Mouse (Mus musculus): ENCODE results near the gene Nr0b2.
A peak's percentile ranks its signal among the peaks of the same experiment; 100 is the strongest.
"Not testable (repeated sequence)": the region's sequence is repeated elsewhere in the genome, so short reads cannot be mapped to it uniquely, and the experiment has no call there.

Gene Nr0b2

DNA sequence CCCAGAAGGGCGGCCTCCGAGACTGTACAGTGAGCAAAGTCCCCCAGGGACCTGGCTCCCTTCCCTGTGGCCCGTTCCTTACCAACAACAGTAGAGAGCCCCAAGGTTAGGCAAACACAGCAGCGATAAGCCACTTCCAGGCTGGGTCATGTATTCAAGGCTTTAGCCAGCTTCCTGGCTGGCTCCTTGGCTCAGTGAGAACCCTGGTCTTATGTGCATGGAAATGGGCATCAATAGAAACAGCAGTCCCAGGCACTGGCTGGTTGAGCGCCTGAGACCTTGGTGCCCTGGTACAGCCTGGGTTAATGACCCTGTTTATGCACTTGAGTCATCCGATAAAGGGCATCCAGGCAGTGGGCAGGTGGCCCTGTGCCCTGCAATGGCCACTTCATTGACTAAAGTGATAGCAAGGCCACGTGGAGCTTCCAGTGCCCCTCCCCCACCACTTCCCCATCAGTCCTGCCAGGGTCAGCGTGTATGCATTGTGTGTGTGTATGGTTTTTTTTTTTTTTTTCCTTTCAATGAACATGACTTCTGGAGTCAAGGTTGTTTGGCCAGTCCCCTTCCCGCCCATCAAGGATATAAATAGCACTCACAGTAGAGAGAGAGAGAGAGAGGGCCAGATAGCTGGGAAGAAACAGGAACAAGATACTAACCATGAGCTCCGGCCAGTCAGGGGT is at the start of gene Nr0b2:
Gene Nr0b2, plus strand, starts transcription at position 609 of the 680 bp plus-strand sequence.
- peak; percentile 42 to 50 for DNase-seq

DNA sequence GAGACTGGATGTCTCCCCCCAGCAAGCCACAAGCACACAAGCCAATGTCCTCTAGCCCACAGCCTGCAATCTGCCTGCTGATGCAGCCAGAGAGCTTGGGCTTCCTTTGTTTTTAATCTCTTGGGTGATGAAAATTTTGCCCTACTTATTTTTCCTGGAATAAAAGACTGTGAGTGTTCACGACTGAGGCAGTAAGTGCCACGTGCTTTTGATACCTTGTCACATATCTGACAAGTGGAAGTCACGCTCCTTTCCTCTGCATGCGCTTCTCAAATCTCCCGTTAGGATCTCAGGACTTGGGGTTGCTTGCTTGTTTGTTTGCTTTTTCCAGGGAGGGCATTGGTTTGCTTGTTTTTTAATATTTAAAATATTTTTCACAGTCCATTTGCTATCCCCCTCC is 48.9 kb upstream of the Nr0b2 start:
- peak in 1 of 2 experiments; percentile 11 for DNase-seq

DNA sequence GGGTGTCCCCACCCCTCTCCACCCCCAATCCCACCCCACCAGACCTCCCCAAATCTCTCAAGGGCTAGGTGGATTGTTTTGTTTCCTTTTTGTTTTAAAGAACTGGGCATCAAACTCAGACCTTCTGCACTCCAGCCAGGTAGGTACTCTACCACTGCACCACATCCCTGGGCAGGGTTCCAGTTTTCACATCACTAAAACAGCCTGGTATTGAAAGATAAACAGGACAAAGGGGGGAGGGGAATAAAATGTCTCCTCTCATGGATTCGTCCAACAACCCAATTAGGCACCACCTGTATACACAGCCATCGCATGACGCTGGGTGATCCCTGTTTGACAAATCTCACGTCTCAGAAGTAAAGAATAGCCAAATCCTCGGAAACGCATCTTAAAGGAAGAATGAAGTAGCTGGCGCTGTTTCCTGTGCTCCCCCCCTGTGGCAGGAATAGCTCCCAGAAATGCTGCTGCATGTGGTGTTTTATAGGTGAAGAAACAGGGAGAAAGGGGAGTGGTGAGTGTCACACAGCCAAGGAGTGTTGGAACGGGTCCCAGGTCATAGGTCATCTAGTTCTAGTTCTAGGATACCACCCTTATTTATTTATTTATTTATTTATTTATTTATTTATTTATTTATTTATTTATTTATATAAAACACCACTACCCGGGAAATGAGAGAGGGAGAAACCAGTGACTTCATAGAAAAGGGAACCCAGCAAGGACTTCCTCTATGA is 48.3 kb upstream of the Nr0b2 start:
- peak; percentile 44 to 54 for DNase-seq

DNA sequence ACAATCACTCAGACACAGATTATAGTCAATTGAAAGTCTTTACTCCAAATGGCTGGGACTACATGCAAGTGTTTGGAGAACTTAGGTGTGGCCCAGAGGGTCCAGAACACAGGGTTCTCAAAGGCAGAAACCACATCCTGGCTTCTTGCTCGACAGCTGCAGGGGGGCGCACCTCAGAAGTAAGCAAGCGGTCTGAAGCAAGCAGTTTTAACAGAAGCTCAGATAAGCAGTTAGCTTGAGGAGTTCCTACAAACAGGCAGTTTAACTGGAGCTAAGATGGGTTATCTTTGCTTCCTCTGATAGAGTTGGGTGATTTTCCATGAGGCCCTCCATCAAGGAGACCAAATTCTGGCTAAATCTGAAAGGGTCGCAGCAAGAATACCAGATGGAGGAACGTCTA is 46.6 kb upstream of the Nr0b2 start:
- peak in 1 of 2 experiments; percentile 7 for DNase-seq

DNA sequence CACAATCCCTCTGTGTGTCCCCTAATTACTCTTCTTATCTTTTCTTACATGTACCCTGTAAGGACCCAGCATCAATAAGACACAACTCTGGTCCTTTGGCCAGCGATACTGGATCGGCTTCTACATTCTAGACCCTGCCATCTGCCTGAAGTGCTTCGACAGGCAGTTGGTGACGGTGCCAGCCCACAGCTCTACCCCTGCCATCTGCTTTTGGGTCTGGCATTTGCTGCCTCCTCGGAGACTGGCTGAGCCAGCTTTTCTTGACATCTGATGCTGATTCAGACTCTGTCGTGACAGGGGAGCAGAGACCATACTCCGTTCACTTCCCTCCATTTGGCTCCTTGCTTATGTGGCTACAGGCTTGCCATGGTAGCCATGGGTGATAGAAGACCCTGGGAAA is 44.2 kb upstream of the Nr0b2 start:
- peak; percentile 92 to 95 for DNase-seq

DNA sequence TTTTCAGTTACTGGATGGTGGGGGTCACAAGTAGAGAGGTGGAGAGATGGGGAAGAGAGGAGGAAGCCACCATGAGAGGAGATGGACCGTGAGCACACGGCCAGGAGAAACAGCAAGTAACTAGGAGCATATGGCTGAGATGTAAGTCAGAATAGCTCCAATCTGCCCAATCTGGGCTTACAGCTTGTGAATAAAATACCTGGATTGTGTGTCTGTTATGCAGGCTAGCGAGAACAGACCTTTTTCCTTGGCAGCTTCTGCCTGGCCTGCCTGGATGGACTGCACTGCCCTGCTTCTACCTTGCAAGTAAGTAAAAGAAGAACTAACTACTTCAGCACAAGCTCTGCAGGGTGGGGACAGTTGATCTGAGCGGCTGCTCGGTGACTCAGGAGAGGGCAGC is 42.1 kb upstream of the Nr0b2 start:
- peak in 1 of 2 experiments; percentile 44 for DNase-seq

DNA sequence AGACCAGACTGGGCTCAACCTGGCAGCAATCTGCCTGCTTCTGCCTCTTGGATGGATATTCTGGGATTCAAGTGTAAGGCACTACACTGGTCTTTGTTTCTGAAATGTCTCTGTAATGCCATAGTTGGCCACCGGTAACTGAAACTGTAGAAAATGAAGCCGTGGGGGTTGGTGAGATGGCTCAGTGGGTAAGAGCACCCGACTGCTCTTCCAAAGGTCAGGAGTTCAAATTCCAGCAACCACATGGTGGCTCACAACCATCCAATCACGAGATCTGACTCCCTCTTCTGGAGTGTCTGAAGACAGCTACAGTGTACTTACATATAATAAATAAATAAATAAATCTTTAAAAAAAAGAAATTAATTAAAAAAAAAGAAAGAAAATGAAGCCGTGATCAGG is 40.7 kb upstream of the Nr0b2 start:
- DNase-seq = not testable (repeated sequence)

DNA sequence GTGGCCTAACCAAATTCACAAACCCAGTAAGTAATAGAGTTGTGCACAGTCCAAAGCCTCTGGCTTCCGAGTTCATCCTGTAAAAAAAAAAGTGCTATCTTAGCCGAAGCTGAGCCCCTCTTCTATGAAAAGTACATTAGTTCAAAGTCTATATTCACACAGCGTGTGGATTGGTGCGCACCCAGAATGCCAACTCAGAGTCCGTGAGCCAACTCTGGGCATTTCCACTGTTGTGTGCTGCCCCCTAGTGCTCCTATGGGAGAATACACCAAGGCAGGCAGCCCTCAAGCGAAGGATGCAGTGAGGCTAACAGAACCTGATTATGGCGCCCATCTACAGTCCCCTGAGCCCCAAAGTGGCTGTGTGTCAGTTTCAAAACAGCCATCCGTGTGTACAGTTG is 40.2 kb upstream of the Nr0b2 start:
- DNase-seq = peak; percentile 90 to 92

DNA sequence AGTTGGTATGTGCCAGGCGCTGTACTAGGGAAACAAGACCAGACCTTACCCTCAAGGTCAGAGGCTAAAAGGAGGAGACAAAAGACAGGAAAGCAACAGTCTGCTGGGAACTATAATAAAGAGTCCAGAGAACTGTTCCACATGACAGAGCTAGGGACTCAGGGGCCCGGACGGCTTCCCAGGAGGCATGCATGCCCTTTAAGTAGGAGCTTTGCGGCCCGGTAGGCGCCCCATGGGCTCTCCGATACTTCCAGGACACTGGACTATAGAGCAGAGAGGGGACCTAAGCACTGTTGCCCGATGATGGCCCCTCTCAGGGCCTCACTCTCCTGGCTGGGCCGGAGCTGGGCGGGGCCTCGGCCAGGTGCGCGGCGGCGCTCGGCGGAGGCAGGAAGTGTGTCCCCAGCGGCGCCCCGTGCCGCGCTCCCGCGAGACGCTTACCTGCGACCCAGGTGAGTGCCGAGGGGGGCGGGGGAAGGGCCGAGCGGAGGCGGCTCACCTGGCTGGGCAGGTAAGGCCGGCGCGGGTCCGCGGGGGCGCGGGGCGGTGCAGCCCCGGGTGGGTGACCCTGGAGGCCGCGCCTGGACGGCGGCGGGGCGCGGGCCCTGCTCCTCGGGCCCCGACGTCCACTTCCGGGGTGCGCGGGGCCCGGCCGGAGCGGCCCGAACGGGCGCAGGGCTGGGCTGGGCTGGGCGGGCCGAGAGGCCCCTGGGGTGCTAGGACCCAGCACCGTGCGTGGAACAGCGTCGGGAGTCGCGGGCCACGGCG is 34.4 kb upstream of the Nr0b2 start, which contains the start of gene Kdf1:
Gene Kdf1, plus strand, starts transcription at position 363 of the 768 bp plus-strand sequence.
- DNase-seq = no peak

DNA sequence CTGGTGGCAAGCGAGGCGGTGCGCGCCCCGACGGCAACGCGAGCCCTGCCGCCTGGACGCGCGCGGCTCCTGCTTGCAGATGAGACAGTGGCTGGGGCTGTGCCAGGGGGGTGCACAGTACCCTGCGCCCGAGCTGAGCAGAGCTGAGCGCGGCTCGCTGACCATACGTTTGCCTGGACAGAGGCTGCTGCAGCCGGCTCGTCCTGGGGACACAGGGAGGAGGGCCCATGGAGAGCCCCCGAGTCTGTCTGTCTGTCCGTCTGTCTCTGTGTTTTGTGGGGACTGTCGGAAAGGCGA is 33.9 kb upstream of the Nr0b2 start:
- peak; percentile 49 to 52 for DNase-seq

DNA sequence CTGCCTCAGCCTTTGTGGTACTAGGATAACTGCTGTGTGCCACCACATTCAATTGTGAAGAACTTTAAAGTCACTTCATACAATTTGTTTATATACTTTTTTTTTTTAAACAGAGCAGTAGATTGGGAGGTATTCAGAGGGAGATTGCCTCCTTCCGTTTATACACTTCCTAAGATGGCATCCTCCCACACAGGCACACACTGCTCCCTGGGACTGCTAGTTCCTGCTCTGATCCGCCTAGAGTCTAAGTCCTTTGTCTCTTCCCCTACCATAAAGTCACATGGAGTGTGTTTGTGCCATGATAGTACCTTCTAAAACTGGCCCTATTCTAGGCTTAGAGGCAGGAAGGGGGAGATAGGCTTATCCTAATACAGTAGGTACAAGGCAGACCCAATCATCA is 31.7 kb upstream of the Nr0b2 start:
- no peak for DNase-seq

DNA sequence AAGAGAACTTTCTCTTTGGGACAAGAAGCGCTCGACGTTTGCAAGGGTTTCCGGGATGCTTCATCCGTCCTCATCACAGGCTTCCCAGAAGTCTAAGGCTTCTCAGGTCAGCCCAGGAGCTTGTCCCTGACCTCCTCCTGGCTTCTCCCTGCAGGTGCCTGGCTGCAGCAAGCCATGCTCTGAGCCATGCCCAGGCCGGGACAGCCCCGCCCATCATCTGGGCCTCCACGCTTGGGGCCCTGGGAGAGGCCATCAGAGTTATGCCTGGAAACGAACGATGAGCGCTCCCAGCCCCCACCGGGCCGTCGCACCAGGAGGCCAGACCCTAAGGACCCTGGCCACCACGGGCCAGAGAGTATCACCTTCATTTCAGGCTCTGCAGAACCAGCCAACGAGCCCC is 25.4 kb upstream of the Nr0b2 start:
- DNase-seq = no peak

DNA sequence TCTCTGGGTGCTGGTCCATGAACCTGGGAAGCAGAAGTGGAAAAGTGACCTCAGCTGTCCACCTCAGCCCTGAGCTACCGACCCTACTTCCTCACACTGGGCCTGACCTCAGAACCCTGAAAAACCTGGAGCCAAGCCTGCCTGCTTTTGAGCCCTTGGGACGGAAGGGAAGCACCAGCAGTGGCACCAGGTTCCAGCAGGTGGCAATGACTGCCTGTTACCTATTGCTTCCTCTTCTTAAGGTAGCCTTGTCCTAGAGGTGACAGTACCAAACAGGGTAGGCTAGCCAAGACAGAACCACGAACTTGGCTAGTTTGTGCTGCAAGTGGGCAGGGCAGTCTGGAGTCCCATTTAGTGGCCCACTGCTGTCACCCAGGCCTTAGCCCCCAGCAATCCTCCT is 20.4 kb upstream of the Nr0b2 start:
- no peak for DNase-seq

DNA sequence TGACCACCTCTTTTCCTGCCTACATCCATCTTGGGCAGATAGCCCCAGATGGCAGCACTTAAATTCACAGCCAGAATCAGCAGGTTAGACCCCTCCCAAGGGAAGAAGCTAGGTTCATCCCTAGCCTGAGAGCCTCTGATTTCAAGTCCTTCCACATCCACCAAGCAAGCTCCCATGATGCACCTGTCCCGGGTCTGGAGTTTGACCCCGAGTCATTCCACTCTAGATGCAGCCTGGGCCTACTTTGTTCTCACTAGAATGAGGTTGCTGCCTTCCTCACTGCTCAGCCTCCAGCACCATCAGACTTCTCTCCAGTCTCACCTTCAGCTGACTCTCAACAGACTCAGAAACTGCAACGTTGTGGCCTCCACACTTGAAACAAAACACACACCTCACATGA is 17.1 kb upstream of the Nr0b2 start:
- DNase-seq = no peak

DNA sequence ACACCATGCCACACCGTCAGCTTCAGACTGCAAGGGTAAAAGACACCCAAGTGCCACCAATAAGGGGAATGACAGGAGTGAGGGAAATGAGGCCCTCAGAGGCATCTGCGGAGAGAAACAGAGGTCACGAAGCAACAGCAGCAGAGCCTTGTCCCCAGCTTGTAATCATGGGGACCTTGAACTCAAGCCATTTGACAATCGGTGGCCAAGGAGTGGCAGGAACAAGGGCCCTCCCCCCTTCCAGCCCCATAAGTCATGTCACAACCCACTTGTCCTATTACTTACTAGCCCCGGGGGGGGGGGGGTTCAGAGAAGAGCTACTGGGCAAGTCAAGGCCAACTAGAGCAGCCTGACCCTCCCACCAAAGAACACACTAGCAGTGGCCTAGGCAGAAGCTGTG is 16.5 kb upstream of the Nr0b2 start:
- DNase-seq = no peak

DNA sequence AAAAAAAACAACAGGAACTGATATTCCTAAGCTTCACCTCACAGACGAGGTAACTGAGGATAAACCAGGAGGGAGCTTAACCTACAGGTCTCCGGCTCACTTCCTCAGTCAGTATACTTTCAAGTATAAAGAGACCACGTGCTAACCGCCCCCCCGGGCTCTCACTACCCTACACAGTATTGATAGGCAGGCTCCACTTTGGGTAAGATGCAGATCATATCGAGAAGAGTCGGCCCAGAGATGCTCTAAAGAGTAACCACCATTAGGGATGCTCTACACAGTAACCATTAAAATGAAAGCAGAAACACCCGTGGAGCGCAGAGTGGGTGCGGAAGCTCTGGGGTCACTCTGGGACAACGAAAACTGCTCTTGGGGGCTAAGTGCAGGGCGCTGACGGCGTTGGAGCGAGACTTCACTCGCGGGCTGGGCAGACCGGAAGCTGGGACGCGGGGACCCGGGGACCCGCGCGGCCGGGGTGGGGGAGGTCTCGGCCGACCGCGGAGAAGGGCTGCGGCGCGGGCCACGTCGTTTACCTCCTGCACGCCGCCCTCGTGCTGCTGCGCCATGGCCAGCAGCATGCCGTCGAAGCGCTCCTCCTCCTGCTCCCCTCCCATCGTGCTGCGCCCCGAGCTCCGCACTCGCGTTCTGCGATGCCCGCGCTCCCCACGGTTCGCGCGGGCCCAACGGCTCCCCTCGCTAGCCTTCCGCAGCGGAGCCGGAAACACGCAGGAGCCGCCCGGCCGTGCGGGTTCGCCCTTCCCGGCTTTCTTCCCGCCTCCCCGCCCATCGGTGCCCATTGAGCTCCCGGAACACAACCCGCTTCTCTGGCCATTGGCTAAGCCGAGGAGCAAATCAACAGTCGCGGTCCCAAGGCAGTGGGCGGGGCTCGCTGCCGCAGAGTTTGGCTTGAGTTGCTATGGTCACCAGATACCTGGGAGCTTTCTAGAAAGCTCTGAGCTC is 7.6 kb upstream of the Nr0b2 start, which contains the start of gene Nudc:
Gene Nudc, minus strand, starts transcription at position 725 of the 960 bp plus-strand sequence.
- peak; percentile 97 to 98 for DNase-seq

DNA sequence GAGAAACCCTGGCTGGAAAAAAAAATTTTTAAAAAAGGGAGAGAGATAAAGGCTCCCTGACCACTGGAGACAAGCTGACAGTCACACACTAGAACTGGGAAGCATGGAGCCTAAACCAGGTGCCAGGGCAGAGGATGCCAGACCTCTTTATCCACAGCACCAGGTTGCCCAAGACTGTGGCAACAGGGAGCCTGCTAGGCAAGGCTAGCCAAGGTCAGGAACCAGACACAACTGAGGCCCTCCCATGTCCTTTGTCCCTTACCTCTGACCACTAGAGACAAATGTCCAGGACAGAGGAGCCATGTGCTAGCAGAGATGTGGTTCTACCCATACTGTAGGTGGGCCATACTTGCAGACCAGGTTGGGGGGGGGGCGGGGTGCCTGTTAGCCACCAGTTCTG is 1.1 kb upstream of the Nr0b2 start:
- DNase-seq = no peak

DNA sequence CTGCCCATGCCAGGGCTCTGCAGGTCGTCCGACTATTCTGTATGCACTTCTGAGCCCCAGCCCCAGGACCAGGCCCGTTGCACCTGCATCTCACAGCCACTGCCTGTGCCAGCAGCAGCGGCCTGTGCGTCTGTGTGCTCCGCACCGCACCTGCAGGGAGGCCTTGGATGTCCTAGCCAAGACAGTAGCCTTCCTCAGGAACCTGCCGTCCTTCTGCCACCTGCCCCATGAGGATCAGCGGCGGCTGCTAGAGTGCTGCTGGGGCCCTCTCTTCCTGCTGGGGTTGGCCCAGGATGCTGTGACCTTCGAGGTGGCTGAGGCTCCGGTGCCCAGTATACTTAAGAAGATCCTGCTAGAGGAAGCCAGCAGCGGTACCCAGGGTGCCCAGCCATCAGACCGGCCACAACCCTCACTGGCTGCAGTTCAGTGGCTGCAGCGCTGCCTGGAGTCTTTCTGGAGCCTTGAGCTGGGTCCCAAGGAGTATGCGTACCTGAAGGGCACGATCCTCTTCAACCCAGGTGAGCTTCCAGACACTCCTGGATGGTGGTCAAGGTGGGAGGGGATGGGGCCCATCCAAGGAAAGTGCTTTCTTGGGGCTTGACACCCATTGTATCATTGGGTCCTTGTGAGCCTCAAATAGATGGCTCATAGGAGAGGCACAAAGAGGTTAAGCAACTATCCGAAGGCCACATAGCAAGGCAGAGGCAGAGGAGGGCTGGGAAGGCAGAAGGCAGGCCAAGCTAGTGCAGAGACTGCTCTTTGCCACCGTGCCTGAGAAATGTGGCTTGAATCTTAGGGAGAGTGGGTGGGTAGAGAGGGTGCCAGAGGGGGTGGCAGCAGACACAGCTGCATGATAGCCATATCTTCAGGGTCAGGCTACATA is 513 bp downstream of the Nr0b2 start:
- DNase-seq = peak; percentile 39 to 43

DNA sequence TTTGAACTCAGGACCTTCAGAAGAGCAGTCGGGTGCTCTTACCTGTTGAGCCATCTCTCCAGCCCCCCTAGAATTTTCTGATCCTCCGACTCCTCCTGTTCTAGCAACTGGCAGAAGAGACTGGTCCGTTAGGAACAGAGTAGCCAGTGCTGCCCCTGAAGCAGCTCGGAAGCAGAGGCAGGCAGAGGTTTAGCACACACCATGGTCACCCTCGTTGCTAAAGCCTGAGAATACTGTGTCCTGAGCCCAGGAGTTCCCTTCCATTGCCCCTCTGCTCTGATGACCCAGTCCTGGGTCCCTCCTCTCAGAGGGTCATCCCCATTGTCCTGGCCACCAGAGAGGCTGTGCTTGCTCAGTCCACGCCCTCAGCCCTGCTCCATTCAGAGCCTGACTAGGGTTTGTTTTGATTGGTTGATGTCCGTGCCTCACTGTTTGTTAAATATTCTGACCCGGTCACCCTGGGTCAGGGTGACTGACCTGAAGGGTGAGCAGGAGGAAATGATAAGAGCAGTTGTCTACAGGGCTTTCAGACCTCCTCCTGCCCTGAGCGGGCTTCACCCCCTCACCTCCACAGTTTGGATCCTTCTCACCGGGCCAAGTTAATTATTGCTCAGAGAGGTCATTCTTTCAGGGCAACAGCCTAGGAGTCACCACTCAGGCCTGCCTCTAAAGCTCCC is 4.0 kb downstream of the Nr0b2 start:
- DNase-seq = no peak

DNA sequence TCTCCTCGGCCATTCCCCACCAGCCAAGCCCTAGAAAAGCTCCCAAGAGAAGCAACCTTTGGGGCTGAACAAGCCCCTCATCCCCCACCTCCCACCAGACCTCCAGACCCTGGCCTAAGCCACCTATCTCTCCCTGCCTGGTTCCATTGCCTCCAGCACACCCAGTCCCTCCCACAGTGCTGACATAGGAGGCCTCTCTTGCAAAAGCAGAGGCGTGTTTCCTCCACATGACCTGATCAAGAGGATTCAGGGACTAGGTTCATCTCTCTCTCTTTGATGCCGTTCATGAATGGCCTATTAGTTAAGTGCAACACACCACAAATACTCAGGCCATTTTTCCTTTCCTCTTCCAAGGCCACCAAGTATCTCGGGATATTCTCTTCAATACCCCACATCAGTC is 6.7 kb downstream of the Nr0b2 start:
- no peak for DNase-seq

DNA sequence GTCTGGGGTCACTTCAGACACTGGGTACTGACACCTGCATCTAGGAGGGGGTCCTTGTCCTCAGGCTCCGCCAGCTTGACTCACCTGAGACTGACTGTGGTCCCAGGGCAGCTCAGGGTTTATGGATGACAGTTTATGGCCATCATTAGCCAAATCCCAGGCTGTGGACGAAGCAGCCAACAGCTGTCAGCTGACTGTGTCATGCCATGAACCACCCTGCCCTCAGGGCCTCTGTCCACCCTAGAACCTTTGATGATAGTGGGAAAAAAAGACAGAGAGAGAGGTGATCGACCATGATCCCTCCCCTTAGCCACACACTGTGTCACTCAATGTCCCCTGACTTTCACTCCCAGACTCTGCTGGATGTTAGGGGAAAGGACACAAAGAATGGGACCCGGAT is 8.4 kb downstream of the Nr0b2 start:
- no peak for DNase-seq

All from cerebellum, postnatal 10 days (tissue).